Mouse (Mus musculus) NIH3T3 (cell line): ENCODE measurements at regions not wholly inside any gene's neighbourhood (a gene's known extent, or its start where the extent isn't known, plus 50 kb on each side); places are given as distances from the start of the nearest gene placed in this dataset.
"Not testable (repeated sequence)": the region's sequence is repeated elsewhere in the genome, so short reads cannot be mapped to it uniquely, and the experiment has no call there.

Source experiments
- DNase-seq: peaks from one replicate; pipeline ENCODE4 v3.0.0-alpha.2; 2012; ENCODE audit warnings: low read depth

DNA sequence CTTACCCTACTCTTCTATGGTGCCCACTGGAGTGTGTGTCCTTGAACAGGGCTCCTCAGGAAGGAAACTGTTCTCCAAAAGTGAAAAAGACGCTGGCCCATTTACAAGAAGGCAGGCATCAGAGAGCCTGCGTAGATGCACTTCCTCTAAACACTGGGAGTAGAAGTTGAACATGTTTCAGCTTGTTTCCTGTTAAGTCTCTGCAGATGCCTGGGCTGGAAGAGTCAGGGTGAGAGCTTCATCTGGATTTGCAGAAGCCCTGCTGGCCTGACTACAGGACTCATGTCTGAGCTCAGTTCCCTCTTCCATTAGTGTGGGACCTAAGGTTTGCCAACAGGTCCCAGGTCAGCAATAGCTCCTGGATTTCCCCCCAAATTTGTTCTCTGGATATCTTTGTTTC is 54.7 kb upstream of the Nlrp1b start:
- DNase-seq = no peak

DNA sequence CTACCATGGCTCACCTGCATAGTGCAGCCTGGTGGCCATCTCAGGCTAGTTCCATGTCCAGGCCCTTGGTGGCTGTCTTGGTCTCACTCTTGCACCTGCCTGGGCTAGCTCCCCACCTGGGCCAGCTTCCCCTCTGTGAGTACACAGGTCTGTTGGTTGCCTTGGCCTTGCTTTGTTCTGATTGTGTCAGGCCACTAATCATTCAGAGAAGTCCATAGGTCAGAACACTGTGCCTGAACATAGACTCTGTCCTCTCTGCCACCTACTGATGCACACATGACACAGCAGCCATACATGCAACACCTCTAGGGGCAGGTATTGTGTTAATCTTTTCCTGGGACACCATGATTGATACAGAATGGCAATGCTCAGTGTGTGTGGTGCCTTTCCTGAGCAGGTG is 57.7 kb upstream of the Nlrp1b start:
- not testable (repeated sequence) for DNase-seq

DNA sequence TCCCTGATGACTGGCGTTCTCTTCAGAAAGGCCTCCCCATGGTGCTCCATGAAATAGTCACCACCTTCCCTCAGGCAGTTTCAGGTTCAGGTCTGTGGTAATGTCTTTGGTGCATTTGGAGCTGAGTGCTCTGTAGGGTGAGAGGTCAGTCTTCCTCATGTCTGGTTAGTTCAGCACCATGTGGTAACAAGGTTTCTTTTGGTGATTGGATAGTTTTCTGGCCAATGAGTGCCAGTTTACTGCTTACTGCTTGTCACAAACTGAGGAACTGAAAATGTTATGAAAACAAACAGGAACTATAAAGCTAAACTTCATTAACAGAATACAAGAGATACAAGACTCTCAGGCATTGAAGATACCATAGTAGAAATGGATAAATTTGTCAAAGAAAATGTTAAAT is 59.0 kb upstream of the Nlrp1b start:
- no peak for DNase-seq

DNA sequence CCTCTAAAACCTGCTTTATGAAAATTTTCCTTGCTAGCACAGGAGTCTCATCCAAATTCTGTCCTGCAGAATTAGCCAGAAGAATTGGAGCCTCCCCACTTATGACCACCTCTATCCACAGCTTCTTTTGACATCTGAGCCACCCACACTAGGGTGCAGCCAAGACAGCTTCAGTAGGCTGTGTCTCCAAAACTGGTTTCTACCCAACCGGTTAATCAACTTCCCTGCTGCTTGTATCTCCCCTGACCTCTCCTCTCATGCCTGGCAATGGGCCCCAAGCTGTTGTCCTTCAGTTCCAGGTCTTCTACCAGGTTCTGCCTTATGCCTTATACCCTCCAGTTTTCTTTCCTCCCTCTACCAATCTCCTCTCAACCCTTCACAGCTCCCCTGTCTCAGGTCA is 68.9 kb upstream of the Nlrp1b start:
- DNase-seq = no peak

DNA sequence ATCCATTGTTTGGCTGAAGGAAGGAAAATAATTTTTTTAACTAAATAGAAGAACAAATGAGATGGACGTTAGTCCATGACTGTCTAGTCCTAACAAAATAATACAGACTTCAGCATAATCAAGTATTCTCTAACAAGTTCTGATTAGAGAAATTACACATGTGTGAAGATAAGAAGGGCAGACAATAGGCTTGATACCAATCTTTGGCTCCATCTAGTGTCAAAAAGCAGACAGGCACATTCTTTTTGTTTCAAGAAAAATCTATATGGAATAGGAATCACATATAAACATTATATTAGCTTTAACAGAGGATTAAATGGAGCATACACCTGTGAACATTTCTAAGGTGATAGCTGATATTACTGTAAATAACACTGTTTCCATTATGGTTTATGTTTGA is 92.9 kb upstream of the Nlrp1b start:
- peak; percentile 6 for DNase-seq

DNA sequence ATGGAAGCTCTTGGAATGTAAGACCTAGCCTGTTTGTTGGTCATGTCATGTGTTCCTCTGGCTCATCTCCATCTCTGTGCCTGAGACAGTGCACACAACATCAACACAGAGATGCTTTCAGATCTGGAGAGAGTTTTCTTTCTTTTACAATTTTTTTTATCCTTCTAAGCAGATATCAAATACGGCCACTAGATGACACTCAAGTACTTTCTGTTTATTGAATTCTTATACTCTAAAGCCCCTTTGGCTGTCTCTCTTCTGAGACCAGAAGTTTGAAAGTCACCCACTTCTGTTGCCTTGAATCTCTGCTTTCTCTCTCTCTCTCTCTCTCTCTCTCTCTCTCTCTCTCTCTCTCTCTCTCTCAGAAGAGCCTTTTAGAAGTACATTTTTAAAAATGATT is 106.9 kb upstream of the Nlrp1b start:
- DNase-seq = peak; percentile 28

DNA sequence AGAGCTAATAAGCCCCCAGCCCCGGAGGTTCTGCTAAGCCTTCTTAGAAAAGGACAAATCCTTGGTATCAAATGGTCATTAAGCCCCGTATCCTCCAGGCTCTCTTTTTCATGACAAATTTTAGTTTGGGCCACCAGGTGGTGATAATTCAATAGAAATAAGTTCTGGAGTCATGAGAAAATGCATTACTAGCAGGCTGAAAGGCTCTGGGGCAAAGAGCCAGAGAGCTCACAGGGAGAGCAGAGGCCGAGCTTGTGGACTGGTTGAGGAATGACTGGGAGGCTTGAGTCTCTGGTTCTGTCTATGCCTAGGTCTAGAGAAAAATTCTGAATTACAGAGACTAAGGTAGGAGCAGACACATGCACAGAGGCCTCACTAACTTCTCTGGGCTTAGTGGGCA is 115.5 kb upstream of the Nlrp1b start:
- peak; percentile 64 for DNase-seq

DNA sequence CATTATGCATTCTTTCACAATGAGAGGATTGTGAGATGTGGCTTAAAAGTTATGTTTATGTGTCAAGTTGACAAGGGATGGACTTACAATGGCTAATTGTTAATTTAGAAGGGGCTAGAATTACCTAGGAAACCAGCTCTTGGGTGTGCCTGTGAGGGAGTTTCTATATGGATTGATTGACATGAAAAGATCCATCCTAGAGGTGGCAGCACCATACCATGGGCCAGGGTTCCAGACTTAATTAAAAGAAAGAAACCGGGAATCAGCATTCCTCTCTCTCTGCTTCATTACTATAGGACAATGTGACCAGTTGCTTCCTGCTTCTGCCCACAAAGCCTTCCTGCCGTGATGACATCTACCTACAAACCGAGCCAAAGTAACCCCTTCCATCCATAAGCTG is 126.6 kb upstream of the Nlrp1b start:
- no peak for DNase-seq

DNA sequence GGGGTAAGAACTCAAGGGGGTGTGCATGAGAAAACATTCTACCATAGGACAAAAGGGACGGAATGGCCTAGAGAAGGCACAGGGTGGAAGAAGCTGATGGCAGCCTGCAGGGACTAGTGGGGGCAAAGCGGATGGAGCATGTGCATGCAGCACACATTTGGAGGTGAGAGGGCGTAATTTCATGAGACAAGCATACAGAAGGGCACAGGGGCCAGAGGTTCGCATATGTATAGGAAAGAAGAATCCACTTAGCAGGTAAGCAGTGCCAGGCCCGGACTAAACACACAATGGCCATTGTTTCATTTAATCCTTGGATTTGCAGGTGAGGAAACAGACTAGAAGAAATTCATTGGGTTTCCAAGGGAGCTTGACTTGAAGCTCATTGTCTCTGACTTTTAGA is 130.3 kb upstream of the Nlrp1b start:
- no peak for DNase-seq

DNA sequence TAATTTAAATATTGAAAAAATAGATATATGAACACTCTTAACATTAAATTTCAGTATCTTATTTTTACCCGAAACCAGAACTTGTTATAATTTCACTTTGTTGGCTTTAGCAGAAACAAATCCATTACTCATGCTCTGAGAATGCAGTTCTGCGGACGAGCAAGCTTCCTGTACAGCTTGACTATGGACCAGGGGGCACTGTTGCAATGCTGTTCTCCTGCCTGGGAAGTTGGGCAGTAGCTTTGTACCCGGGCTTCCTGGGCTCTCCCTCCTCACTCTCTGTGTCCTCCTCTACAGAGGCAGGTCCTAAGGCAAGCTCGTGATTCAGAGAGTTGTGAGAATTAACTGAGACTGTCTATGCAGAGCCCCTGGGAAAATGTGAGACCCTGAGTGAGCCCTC is 141.3 kb upstream of the Nlrp1b start:
- DNase-seq = peak; percentile 6

DNA sequence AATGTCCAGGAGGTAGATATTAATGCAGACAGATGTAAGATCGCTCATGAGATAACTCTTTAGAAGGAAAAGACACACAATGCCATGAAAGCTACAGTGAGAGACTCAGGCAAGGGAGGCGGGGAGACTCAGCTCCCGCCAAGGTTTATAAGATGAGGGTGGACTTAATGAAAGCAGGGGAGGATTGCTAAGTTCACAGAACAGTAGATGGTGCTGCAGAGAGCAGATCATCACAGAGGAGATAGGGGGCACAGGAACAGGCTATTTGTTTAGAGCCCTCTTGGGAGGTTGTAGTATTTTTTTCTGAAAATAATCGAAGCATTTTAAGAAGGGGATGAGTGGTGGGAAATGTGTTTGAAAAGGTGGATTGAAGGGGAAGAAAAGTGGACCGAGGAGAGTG is 144.6 kb upstream of the Nlrp1b start:
- no peak for DNase-seq

DNA sequence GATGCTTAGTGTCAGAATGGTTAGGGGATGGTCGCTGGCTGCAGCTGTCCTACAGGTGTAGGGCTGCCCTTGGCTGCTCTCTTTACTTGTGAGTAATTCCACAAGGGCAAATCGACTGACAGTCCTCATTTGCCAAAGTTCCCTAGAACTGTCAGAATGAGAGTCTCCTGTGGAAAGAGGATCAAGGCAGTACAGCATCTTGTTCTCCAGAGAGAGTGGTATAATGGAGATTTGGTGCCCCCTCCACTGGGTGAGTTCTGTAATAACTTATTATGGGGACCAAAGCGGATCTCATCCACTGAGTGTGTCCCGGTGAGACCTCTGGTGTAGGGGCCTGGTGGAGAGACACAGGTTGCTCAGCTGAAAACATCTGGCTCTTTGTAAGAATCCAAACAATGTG is 157.9 kb upstream of the Nlrp1b start:
- DNase-seq = no peak

DNA sequence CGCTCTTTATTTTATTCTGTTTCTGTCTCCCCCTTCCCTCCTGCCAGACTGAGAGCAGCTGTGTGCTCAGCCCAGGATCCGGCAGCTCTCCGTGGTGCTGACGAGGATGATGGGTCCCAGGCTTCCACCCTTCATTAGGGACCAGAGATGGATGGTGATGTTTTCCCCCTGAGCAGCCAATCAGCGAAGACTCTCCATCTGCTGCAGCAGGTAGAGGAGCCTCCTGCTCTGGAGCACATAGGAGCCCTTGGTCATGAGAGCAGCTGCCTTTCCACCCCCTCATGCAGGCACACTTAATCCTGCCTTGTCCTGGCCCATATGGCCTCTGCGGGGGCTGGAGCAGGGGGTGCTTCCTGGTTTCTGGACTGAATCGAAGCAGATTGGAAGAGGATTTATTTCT is 159.1 kb upstream of the Nlrp1b start:
- DNase-seq = peak; percentile 44

DNA sequence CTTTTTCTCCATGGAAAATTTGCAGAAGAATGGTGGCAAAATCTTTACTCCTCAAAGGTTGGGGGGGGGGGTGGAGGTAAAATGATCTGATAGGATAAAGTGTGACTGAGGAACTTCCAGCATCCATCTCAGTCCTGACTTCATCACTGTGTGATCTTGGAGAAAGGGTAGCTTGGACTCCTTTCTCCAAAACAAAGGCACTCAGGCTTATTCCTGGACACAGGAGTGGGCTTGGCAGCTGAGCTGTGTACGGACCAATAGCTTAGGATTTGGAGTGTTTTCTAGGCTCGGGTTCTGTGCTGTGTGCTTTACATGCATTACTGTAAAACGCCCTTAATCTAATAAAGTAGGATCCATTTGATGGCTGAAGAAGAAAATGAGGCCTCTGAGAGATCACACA is 159.6 kb upstream of the Nlrp1b start:
- DNase-seq = no peak

DNA sequence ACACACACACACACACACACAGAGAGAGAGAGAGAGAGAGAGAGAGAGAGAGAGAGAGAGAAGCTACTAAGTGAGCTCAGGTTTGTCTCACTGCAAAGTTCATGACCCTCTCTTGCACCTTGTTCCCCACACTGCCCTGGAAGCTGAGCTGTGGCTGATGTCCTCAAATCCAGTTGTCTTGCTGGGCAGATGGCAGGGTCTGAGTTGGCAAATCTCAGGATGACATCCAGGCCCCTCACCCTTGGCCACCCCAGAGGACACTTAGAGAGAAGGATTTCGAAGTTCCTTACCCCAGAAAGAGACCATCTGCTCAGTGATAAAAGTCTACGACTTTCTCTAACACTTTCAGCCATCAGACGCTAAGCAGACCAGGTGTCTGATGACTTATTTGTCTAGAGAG is 160.1 kb upstream of the Nlrp1b start:
- no peak for DNase-seq

DNA sequence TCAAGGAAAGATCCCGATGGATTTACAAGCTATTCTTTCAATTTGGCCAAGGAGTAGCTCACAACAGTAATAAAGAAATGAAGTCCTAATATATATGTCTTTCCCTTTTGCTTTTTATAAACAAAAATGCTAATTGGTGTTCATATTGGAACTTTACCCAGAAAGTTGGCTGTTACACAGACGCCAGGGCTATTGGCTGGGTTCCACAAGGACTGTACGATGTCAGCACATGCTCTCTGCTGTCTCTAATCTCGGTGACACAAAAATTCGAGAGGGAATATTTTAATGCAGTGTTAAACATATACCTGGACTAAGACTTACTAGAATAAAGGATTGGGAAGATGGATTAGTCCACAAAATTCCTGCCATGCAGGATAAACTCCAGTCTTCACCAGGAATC is 162.9 kb upstream of the Nlrp1b start:
- DNase-seq = no peak

DNA sequence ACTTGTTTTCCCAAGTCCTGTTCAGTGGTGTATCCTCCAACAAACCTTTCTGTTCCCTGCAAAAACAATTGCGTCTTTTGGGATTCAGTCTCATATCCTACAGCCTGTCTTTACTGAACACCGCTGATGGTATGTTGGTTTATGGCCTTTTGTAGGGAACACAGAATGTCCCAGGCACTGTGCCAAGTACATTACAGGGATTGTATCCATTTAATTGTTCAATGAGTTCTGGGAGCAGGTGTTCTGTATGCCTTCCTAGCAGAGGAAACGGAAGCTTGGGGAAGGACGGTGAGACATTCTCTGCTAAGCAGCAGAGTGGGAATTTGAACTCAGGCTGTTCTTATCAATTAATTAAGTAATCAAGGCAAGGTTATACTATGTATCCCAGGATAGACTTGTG is 164.5 kb upstream of the Nlrp1b start:
- DNase-seq = no peak

DNA sequence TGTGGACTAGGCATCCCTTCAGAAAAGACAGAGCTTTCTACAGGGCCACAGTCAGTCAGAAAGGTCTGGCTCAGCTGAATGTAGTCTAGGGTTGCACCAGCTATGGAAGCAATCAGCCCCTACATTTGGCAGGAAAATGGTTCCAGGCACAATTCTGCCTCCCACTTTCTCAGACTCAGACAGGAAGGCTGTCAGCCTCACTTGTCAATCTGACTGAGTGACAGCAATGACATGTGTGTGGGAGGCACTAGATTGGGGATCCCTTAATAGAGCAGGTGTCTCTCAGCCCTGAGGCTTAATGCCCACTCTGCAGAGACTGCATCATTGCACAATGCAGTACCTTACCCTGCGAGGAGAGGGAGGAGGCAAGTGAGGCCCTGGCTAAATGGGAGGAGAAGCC is 165.1 kb upstream of the Nlrp1b start:
- DNase-seq = no peak

DNA sequence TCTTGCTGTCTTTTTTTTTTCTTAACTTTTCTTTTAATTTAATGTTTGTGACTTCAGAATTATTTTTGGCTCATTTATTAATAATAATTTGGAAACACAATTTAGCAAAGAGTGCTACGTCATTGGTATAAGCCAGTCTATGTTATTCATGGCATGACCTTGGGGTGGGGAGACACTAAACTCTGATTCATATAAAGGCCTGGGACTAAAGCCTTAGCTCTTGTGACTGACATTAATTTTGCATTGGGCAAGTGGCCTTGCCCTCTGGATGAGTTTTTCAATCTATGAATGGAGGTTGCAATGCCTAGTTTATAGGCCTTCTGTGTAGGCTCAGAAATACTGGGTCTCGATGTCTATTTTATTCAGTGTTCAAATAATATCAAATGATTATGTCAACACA is 169.8 kb upstream of the Nlrp1b start:
- no peak for DNase-seq

DNA sequence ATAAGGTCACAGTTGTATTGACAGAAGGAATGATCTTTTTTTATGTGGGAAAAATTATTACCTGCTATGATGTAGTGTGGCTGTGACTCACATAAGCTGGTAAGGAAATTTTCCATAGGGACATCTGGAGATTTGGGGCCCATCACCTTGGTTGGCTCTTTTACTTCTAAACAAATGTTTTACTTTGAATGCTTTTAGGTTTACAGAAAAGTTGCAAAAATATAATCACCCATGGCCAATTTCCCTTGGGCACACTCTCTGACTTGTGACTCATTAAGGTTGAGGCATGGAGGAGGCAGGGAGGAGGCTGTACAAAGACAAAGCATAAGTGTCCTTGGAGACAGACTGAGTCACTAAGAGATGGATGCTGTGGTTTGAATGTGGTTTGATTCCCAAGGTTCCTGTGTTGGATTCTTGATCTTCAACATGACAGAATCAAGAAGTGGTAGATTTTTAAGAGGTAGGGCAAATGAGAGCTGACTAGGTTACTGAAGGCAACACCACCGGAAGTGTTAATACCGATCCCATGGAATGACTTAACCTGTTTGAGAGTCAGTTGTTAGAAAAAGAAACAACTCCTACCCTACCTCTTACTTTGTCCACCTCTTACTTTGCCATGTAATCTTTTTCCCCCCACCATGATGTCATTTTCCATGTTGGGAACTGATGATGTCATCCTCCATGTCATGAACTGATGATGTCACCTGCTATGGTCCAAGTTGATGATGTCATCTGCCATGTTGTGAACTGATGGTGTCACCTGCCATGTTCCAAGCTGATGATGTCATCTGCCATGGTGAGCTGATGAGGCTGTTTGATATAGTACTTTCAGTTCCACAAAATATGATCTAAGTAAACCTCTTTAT is 171.1 kb upstream of the Nlrp1b start:
- no peak for DNase-seq

DNA sequence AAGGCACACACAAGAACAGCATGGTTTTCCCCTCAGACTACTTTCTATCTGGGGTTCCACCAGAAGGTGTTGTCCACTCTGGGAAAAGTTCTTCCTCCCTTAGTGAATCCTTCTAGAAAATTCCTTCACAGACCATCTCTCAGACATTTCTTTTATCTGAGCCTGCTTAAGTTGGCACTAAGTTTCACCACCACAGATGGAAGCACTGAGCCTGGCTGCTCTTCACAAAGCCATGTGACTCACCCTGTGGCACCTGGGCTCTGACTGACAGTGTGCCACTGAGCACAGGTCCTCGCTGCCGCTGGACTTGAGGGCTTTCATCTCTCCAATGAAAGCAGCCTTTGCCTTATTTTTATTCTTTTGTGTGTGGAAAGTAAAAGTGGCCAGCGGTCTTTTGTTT is 173.8 kb upstream of the Nlrp1b start:
- DNase-seq = no peak

DNA sequence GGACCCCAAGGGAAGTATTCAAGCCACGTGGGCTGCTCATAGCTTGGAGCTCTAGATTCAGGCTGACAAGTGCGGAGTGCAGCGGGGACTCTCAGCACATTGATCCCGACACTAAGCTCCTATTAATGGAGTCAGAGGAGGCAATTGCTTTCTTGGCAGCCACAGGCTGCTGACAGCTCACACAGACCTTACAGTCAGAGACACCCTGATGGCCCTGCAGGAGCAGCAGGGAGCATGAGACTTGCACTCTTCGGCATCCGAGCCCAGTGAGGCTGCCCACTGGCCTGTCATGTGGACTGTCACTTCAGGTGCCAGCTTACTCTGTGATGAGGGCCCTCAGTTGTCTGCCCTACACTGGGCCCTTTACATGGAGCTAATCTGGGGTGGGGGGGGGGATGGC is 176.5 kb upstream of the Nlrp1b start:
- DNase-seq = no peak

DNA sequence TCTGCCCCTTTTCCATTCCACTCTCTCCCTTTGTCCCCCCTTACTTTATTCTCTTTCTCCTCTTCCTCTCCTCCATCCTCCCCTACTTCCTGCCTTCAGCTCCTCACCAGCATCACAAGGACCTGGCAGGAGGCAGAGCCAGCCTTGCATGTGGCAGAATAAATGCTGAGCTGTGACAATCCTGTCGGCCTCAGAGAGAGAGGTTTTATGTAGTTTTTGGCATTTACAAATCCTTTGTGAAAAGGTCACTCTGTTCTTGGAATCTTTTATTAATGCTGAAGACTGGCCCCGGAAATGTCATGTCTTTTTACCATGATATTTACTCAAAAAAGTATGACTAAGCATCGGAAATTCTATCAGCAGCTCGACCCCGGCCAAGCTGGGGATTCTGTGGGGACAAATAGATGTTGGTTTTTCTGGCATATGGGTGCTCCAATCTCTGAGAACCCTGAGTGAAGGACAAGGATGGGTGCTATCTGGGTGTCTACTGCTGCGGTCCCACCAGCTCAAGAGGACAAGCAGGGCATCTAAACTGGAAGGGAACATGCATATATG is 178.8 kb upstream of the Nlrp1b start:
- DNase-seq = no peak

DNA sequence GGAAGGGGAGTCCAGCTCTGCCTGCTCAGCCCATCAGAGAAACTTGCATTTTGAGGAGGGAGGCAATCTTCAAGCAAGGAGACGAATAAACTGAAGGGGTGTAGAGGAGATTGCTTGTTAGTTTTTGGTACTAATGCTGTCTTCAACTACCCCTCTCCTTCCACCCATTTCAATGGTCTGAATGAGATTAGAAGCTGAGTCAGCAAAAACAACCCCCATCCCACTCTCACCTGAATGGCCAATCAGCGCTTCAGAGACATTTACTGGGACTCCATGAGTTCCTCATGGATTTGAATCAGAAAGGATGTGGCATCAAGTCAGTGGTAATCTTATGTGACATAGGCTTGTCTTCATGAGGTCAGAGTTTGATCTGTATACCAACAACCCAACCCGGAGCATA is 180.0 kb upstream of the Nlrp1b start:
- DNase-seq = no peak
